Mouse (Mus musculus): ENCODE measurements around the gene Pard3. TPM values are rescaled to one million over a fixed set of nuclear protein-coding genes. Genes with fewer than 3 reads are reported as not detected.

The Pard3 gene
- polyA plus RNA-seq (2015; fragmentation: Nextera tagmentation; extraction: Ambion mirVana): 6.3 and 7.0 TPM in 2 replicates

DNA sequence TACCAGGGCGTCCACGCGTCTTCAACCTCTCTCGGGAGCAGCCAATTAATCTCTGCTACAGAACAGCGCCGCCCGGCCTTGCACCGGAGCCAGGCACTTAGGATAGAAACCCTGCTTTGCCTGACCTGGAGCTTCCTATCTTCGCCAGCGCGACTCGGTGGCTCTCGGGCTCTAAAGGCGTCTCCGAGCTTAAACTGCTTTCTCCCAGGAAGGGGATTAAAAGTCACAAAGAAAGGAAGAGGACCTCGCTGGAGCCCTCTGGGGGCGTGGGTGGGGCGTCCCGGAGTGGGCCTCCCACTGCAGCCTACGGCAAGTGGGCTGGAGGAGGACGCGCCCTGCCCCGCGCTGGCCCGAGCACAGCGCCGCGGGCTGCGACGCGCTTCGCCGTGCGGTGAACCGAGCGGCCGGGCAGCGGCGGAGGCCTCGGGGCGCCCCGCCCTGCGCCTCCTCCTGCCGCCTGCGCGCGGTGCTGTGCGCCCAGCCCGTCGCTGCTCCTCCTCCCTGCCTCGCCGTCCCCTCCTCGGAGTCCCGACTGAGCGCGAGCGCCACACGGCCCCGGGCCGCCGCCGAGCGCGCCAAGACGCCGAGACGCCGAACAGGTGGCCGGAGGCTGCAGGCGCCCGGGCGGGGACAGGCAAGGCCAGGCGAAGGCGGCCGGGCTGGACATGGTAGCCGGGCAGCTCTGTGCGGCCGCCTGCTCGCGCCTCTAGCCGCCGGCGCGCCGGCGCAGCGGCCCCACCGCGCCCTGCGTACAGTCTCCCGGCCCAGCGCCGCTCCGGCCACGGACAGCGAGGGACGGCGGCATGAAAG lies at the start of gene Pard3:
Gene Pard3, plus strand, starts transcription at position 343 of the 810 bp plus-strand sequence.
- Histone ChIP-seq H3K4me1 (ENCODE audit: control insufficient read depth, low read depth, low read length) (peaks cover 7% of the 10 kb centered on the region), H3K4me2 (ENCODE audit: low read depth, low read length) (peak within 1 kb of the TSS; percentile 47), H3K36me3 (ENCODE audit: control insufficient read depth, insufficient read depth) (no peaks in the 10 kb centered on the region), H3K9me3 (replicated peaks; ENCODE audit: control insufficient read depth, low read length) (no peaks in the 10 kb centered on the region), H3K27me3 (ENCODE audit: control insufficient read depth, insufficient read depth, low read depth, low read length) (peaks cover 39% of the 10 kb centered on the region), H3K4me3 (ENCODE audit: low read depth, low read length) (peak within 1 kb of the TSS; percentile 63), H3K9ac (ENCODE audit: low read depth, low read length) (peak within 1 kb of the TSS; percentile 68), H3K27ac (ENCODE audit: low read length) (peak within 1 kb of the TSS; percentile 77)
- under 1% methylated on average over 68 of the region's 98 CpGs for WGBS (ENCODE audit: insufficient replicate concordance)
- ATAC-seq (ENCODE audit: low read depth): peak; percentile 83

DNA sequence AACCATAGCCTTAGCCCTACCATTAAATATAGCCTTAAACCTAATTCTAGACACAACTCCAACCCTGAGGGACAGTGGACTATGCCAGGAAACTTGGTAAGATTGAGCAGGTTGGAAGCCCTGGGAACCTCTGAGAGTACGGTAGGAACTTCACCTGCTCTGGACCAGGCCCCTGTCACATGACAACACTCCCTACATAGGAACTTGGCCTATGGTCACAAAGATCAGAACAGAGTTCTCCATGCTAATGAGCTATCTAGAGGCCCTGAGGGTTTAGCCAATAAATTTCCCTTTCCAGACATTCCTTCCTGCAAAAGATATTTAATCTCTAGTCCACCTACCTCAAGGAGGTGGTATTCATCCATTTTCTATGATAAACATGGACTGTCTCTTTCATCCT lies 41.9 kb upstream of the Pard3 start:
- no peaks in the 10 kb centered on the region for H3K27me3 ChIP-seq (ENCODE audit: control insufficient read depth, insufficient read depth, low read depth, low read length)
- H3K4me3 ChIP-seq (ENCODE audit: low read depth, low read length): no peak overlapping the region
- 68% methylated on average over 1 of the region's 1 CpGs for WGBS (ENCODE audit: insufficient replicate concordance)
- no peak overlapping the region for H3K9ac ChIP-seq (ENCODE audit: low read depth, low read length)
- no peak overlapping the region for H3K4me2 ChIP-seq (ENCODE audit: low read depth, low read length)
- ATAC-seq (ENCODE audit: low read depth): no peak
- H3K4me1 ChIP-seq (ENCODE audit: control insufficient read depth, low read depth, low read length): no peaks in the 10 kb centered on the region
- no peaks in the 10 kb centered on the region for H3K9me3 ChIP-seq (replicated peaks; ENCODE audit: control insufficient read depth, low read length)
- H3K27ac ChIP-seq (ENCODE audit: low read length): no peak overlapping the region
- H3K36me3 ChIP-seq (ENCODE audit: control insufficient read depth, insufficient read depth): no peaks in the 10 kb centered on the region

DNA sequence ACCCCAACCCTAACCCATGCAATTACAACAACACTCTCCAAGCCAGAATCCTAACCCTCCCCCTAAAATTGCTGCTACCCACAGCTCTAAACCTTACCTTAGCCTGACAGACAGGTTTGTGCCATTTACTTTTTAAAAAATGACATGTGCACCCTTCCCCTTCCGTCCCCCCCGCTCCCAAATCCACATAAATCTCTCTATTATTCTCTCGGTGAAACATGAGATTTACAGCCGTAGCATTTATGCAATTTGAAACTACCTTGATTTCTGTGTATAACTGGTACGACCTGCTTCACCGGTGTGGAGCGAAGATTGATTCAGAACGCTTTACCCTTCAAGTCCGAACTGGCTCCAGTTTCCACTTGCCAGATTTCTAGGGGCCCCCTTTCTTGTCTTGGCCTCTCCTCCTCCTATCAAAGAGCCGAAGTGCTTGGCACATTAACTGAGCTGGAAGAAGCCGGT lies 38.4 kb upstream of the Pard3 start:
- no peaks in the 10 kb centered on the region for H3K36me3 ChIP-seq (ENCODE audit: control insufficient read depth, insufficient read depth)
- H3K4me1 ChIP-seq (ENCODE audit: control insufficient read depth, low read depth, low read length): no peaks in the 10 kb centered on the region
- no peak overlapping the region for H3K4me3 ChIP-seq (ENCODE audit: low read depth, low read length)
- H3K9ac ChIP-seq (ENCODE audit: low read depth, low read length): no peak overlapping the region
- no peaks in the 10 kb centered on the region for H3K9me3 ChIP-seq (replicated peaks; ENCODE audit: control insufficient read depth, low read length)
- no peaks in the 10 kb centered on the region for H3K27me3 ChIP-seq (ENCODE audit: control insufficient read depth, insufficient read depth, low read depth, low read length)
- H3K4me2 ChIP-seq (ENCODE audit: low read depth, low read length): no peak overlapping the region
- ATAC-seq (ENCODE audit: low read depth): no peak
- 72% methylated on average over 11 of the region's 11 CpGs for WGBS (ENCODE audit: insufficient replicate concordance)
- H3K27ac ChIP-seq (ENCODE audit: low read length): no peak overlapping the region

DNA sequence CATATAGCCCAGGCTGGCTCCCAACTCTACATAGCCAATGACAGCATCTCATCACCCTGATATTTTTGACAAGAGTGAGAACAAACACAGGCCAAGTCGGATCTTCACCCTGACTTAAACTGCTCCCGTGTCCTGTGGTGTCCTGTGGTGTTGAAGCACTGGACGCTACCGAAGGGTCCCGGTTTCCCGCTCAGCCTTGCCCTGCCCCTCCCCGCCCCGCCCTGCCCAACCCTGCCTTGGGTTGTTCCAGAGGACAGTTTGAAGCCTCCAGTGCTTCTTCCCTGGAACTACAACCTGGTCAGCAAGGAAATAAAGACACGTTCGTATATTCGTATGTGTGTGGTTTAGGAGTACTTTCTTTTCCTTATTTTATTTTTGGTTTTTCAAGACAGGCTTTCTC lies 37.9 kb upstream of the Pard3 start:
- WGBS (ENCODE audit: insufficient replicate concordance): 55% methylated on average over 11 of the region's 11 CpGs
- Histone ChIP-seq H3K4me3 (ENCODE audit: low read depth, low read length) (no peak overlapping the region), H3K27me3 (ENCODE audit: control insufficient read depth, insufficient read depth, low read depth, low read length) (no peaks in the 10 kb centered on the region), H3K4me2 (ENCODE audit: low read depth, low read length) (no peak overlapping the region), H3K4me1 (ENCODE audit: control insufficient read depth, low read depth, low read length) (no peaks in the 10 kb centered on the region), H3K27ac (ENCODE audit: low read length) (no peak overlapping the region), H3K9me3 (replicated peaks; ENCODE audit: control insufficient read depth, low read length) (no peaks in the 10 kb centered on the region), H3K36me3 (ENCODE audit: control insufficient read depth, insufficient read depth) (no peaks in the 10 kb centered on the region), H3K9ac (ENCODE audit: low read depth, low read length) (no peak overlapping the region)
- no peak for ATAC-seq (ENCODE audit: low read depth)

DNA sequence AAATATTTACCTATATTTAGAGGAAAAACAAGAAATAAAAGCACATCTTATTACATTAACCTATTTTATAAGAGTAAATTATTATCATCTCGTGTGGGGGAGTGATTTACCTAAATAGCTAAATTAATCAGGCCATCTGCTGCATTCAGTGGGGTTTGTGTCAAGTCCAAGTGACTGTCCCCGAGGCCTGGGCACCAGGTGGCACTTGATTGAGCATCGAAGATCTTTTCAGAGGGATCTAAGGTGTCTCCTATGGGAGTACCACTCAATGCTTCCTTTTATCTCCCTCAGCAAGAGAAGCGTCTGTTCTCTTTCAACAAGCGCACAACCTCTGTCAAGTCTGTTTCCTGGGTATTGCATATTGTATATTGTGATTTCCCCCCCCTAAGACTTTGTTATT lies 32.2 kb upstream of the Pard3 start:
- no peaks in the 10 kb centered on the region for H3K4me1 ChIP-seq (ENCODE audit: control insufficient read depth, low read depth, low read length)
- H3K4me3 ChIP-seq (ENCODE audit: low read depth, low read length): no peak overlapping the region
- no peak overlapping the region for H3K27ac ChIP-seq (ENCODE audit: low read length)
- H3K9me3 ChIP-seq (replicated peaks; ENCODE audit: control insufficient read depth, low read length): no peaks in the 10 kb centered on the region
- H3K4me2 ChIP-seq (ENCODE audit: low read depth, low read length): no peak overlapping the region
- WGBS (ENCODE audit: insufficient replicate concordance): 68% methylated on average over 5 of the region's 5 CpGs
- no peak overlapping the region for H3K9ac ChIP-seq (ENCODE audit: low read depth, low read length)
- H3K36me3 ChIP-seq (ENCODE audit: control insufficient read depth, insufficient read depth): no peaks in the 10 kb centered on the region
- ATAC-seq (ENCODE audit: low read depth): no peak
- H3K27me3 ChIP-seq (ENCODE audit: control insufficient read depth, insufficient read depth, low read depth, low read length): no peaks in the 10 kb centered on the region

DNA sequence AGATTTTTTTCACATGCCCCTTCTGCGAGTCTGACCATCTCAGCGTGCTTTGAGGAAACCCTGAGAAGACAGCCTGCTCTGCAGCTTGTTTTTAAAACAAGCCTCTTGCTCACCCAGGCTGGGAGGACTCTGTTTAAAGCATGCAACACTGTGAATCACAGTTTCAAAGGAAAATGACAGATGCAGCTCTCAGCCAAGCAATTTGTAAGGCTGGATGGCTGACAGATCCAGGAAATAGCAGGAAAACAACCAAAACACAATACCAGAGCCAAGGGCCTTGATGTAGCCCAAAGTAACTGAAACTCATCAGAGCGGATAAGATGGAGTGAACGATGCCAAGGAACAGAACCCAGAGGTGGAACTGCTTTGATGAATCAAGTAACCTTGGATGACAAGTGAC lies 24.8 kb upstream of the Pard3 start:
- no peak for ATAC-seq (ENCODE audit: low read depth)
- Histone ChIP-seq H3K9ac (ENCODE audit: low read depth, low read length) (no peak overlapping the region), H3K4me2 (ENCODE audit: low read depth, low read length) (no peak overlapping the region), H3K27ac (ENCODE audit: low read length) (no peak overlapping the region), H3K9me3 (replicated peaks; ENCODE audit: control insufficient read depth, low read length) (no peaks in the 10 kb centered on the region), H3K27me3 (ENCODE audit: control insufficient read depth, insufficient read depth, low read depth, low read length) (no peaks in the 10 kb centered on the region), H3K4me1 (ENCODE audit: control insufficient read depth, low read depth, low read length) (no peaks in the 10 kb centered on the region), H3K4me3 (ENCODE audit: low read depth, low read length) (no peak overlapping the region), H3K36me3 (ENCODE audit: control insufficient read depth, insufficient read depth) (no peaks in the 10 kb centered on the region)
- WGBS (ENCODE audit: insufficient replicate concordance): 42% methylated on average over 4 of the region's 4 CpGs

DNA sequence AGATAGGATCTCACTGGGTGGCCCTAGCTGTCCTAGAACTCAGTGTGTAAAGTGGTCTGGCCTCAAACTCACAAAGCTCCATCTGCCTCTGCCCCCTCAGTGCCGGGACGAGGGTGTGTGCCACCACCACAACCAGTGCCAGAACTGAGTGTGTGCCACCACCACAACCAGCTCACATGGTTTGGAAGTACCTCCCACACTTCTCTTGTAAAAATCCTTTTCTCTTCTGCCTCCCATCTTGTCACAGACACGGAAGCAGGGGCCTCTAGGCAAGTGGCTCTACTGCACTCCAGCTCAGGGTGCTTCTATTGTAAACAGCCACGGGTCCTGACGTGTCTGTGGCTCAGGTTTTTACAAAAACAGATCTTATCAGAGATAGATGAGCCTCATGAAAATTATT lies 13.7 kb upstream of the Pard3 start:
- no peaks in the 10 kb centered on the region for H3K36me3 ChIP-seq (ENCODE audit: control insufficient read depth, insufficient read depth)
- no peak overlapping the region for H3K27ac ChIP-seq (ENCODE audit: low read length)
- H3K4me1 ChIP-seq (ENCODE audit: control insufficient read depth, low read depth, low read length): no peaks in the 10 kb centered on the region
- no peak for ATAC-seq (ENCODE audit: low read depth)
- no peak overlapping the region for H3K4me2 ChIP-seq (ENCODE audit: low read depth, low read length)
- H3K9ac ChIP-seq (ENCODE audit: low read depth, low read length): no peak overlapping the region
- no peaks in the 10 kb centered on the region for H3K27me3 ChIP-seq (ENCODE audit: control insufficient read depth, insufficient read depth, low read depth, low read length)
- H3K9me3 ChIP-seq (replicated peaks; ENCODE audit: control insufficient read depth, low read length): no peaks in the 10 kb centered on the region
- 50% methylated on average over 5 of the region's 5 CpGs for WGBS (ENCODE audit: insufficient replicate concordance)
- H3K4me3 ChIP-seq (ENCODE audit: low read depth, low read length): no peak overlapping the region

DNA sequence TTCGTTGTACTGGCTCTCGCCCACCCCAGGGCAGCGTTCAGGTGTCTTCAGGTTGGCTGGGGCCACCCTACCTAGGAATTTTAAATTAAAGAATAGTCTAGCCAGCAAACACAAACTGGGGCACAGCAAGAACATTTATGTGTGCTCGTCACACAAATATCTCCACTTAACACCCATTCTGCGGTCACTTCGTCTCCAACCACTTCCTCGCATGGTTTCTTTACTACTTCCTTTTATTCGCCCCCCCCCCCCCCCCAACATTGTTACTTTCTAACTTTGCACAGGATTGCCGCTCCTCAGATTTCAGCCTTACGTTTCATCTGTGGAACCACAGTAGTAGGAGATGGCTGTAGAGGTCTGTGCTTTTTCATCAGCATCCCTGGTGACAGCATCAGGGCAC lies 11.6 kb upstream of the Pard3 start:
- WGBS (ENCODE audit: insufficient replicate concordance): 33% methylated on average over 9 of the region's 10 CpGs
- Histone ChIP-seq H3K9me3 (replicated peaks; ENCODE audit: control insufficient read depth, low read length) (no peaks in the 10 kb centered on the region), H3K36me3 (ENCODE audit: control insufficient read depth, insufficient read depth) (no peaks in the 10 kb centered on the region), H3K27me3 (ENCODE audit: control insufficient read depth, insufficient read depth, low read depth, low read length) (no peaks in the 10 kb centered on the region), H3K4me2 (ENCODE audit: low read depth, low read length) (no peak overlapping the region), H3K4me3 (ENCODE audit: low read depth, low read length) (no peak overlapping the region), H3K4me1 (ENCODE audit: control insufficient read depth, low read depth, low read length) (no peaks in the 10 kb centered on the region), H3K9ac (ENCODE audit: low read depth, low read length) (no peak overlapping the region), H3K27ac (ENCODE audit: low read length) (no peak overlapping the region)
- ATAC-seq (ENCODE audit: low read depth): no peak

DNA sequence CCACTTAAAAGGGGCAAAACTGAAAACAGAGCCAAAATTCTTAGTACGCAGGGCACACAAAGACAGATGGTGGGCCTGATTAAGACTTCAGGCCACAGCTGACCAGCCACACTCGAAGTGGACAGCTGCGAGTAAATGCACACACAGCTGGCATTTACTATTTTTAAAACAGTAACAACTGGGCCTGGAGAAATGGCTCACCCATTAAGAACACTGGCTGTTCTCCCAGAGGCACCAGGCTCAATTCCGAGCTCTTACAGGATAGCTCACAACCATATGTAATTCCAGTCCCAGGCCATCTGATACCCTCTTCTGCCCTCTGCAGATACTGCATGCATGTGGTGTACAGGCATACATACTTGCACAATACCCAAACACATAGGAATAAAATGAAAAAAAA lies 8.6 kb upstream of the Pard3 start:
- WGBS (ENCODE audit: insufficient replicate concordance): 58% methylated on average over 4 of the region's 4 CpGs
- no peak for ATAC-seq (ENCODE audit: low read depth)

More for the DNA sequence above, 8.6 kb upstream of the Pard3 start:
- no peak overlapping the region for H3K27ac ChIP-seq (ENCODE audit: low read length)
- no peaks in the 10 kb centered on the region for H3K27me3 ChIP-seq (ENCODE audit: control insufficient read depth, insufficient read depth, low read depth, low read length)
- H3K4me2 ChIP-seq (ENCODE audit: low read depth, low read length): no peak overlapping the region
- no peak overlapping the region for H3K4me3 ChIP-seq (ENCODE audit: low read depth, low read length)
- H3K9ac ChIP-seq (ENCODE audit: low read depth, low read length): no peak overlapping the region
- no peaks in the 10 kb centered on the region for H3K4me1 ChIP-seq (ENCODE audit: control insufficient read depth, low read depth, low read length)
- no peaks in the 10 kb centered on the region for H3K9me3 ChIP-seq (replicated peaks; ENCODE audit: control insufficient read depth, low read length)
- H3K36me3 ChIP-seq (ENCODE audit: control insufficient read depth, insufficient read depth): no peaks in the 10 kb centered on the region

Data from liver, embryonic 16.5 days (tissue).